Mouse (Mus musculus): ENCODE results near the gene Mrps7. TPM values are rescaled to one million over a fixed set of nuclear protein-coding genes. Genes with fewer than 3 reads are reported as not detected.

The Mrps7 gene
- polyA plus RNA-seq, 1 experiment from 2014 or later = 90.4 TPM

DNA sequence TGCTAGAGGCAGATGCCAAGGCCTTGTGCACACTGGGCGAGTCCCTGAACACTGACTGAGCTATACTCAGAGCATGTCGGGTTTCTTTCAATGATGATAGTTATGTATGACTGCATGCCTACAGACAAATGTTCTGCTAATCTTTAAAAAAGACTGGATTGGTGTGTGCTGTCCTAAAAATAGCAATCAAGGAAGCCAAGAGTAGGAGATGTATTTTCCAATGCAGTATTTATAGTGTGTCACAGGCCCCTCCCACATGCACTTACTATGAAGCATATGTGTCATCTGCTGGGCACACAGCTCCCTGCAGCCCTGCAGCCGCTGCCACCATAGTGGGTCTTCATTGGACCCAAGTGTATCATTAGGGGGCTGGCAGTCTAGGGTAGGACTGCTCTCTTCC lies 49.5 kb downstream of the Mrps7 start:
- 0 out of 2 replicates have a peak overlapping the region, but pooled peaks have one; percentile 27 for H3K9ac ChIP-seq
- peaks cover 23% of the 10 kb centered on the region for H3K36me3 ChIP-seq
- peak; percentile 38; the same call in 1 of the 2 replicates for ATAC-seq (ENCODE audit: insufficient number of reproducible peaks, low FRiP score)

GRCm38 (mm10) chr11:115654128-115654527 lies 50.4 kb downstream of the Mrps7 start:
- H3K27me3 ChIP-seq (replicated peaks) = no peaks in the 10 kb centered on the region
- no peak overlapping the region for H3K4me2 ChIP-seq
- no peak for ATAC-seq (ENCODE audit: insufficient number of reproducible peaks, low FRiP score)
- H3K4me1 ChIP-seq (replicated peaks) = peaks cover 38% of the 10 kb centered on the region
- H3K9me3 ChIP-seq (replicated peaks) = no peaks in the 10 kb centered on the region
- H3K36me3 ChIP-seq = peaks cover 15% of the 10 kb centered on the region
- H3K27ac ChIP-seq (ENCODE audit: poor library complexity, severe bottlenecking) = no peak overlapping the region
- peak overlapping the region; percentile 21; the same call in 1 of the 2 replicates for H3K9ac ChIP-seq
- no peak overlapping the region for H3K4me3 ChIP-seq
- WGBS = 48% methylated on average over 2 of the region's 2 CpGs

More for the DNA sequence above, 49.5 kb downstream of the Mrps7 start:
- H3K27ac ChIP-seq (ENCODE audit: poor library complexity, severe bottlenecking) = peak overlapping the region; percentile 80
- peak overlapping the region; percentile 27 for H3K4me2 ChIP-seq
- H3K4me1 ChIP-seq (replicated peaks) = peaks cover 35% of the 10 kb centered on the region
- 55% methylated on average over 3 of the region's 3 CpGs for WGBS
- H3K27me3 ChIP-seq (replicated peaks) = no peaks in the 10 kb centered on the region
- no peak overlapping the region for H3K4me3 ChIP-seq
- H3K9me3 ChIP-seq (replicated peaks) = no peaks in the 10 kb centered on the region

Other genes with a start within 250 kb of the Mrps7 start
- gene Hid1, start 236.2 kb upstream of the Mrps7 start, polyA plus RNA-seq (2016; fragmentation: Nextera tagmentation; extraction: Ambion mirVana) = 6.0 and 7.4 TPM in 2 replicates
- gene Cdr2l, start 222.0 kb upstream of the Mrps7 start, polyA plus RNA-seq (2016; fragmentation: Nextera tagmentation; extraction: Ambion mirVana) = 9.0 and 9.5 TPM in 2 replicates
- 156 and 162 TPM in 2 replicates for gene Mrpl58, start 200.2 kb upstream of the Mrps7 start, polyA plus RNA-seq (2016; fragmentation: Nextera tagmentation; extraction: Ambion mirVana)
- 1,576 and 1,627 TPM in 2 replicates for gene Atp5h, start 184.0 kb upstream of the Mrps7 start, polyA plus RNA-seq (2016; fragmentation: Nextera tagmentation; extraction: Ambion mirVana)
- gene Kctd2, start 183.8 kb upstream of the Mrps7 start, polyA plus RNA-seq (2016; fragmentation: Nextera tagmentation; extraction: Ambion mirVana) = 16.0 and 17.5 TPM in 2 replicates
- gene Trim80, start 163.4 kb upstream of the Mrps7 start, polyA plus RNA-seq (2016; fragmentation: Nextera tagmentation; extraction: Ambion mirVana) = 0.19 and 0.35 TPM in 2 replicates
- gene Slc16a5, start 141.5 kb upstream of the Mrps7 start, polyA plus RNA-seq (2016; fragmentation: Nextera tagmentation; extraction: Ambion mirVana) = 0.17 TPM in 1 of 2 replicates, not detected in the other
- gene Armc7, start 128.3 kb upstream of the Mrps7 start, polyA plus RNA-seq (2016; fragmentation: Nextera tagmentation; extraction: Ambion mirVana) = 5.8 and 6.4 TPM in 2 replicates
- gene Nt5c, start 112.1 kb upstream of the Mrps7 start, polyA plus RNA-seq (2016; fragmentation: Nextera tagmentation; extraction: Ambion mirVana) = 56.2 and 58.2 TPM in 2 replicates
- gene Jpt1, start 89.5 kb upstream of the Mrps7 start, polyA plus RNA-seq (2016; fragmentation: Nextera tagmentation; extraction: Ambion mirVana) = 413 and 440 TPM in 2 replicates
- 673 and 675 TPM in 2 replicates for gene Sumo2, start 67.6 kb upstream of the Mrps7 start, polyA plus RNA-seq (2016; fragmentation: Nextera tagmentation; extraction: Ambion mirVana)
- gene Nup85, start 39.5 kb upstream of the Mrps7 start, polyA plus RNA-seq (2016; fragmentation: Nextera tagmentation; extraction: Ambion mirVana) = 117 and 132 TPM in 2 replicates
- gene Gga3, start 126 bp downstream of the Mrps7 start, polyA plus RNA-seq (2016; fragmentation: Nextera tagmentation; extraction: Ambion mirVana) = 19.2 and 21.9 TPM in 2 replicates
- 20.9 and 22.0 TPM in 2 replicates for gene Mif4gd, start 9.0 kb downstream of the Mrps7 start, polyA plus RNA-seq (2016; fragmentation: Nextera tagmentation; extraction: Ambion mirVana)
- gene Slc25a19, start 24.4 kb downstream of the Mrps7 start, polyA plus RNA-seq (2016; fragmentation: Nextera tagmentation; extraction: Ambion mirVana) = 39.9 and 42.1 TPM in 2 replicates
- 95.9 and 113 TPM in 2 replicates for gene Grb2, start 104.7 kb downstream of the Mrps7 start, polyA plus RNA-seq (2016; fragmentation: Nextera tagmentation; extraction: Ambion mirVana)
- gene Tmem94, start 161.5 kb downstream of the Mrps7 start, polyA plus RNA-seq (2016; fragmentation: Nextera tagmentation; extraction: Ambion mirVana) = 52.4 and 52.5 TPM in 2 replicates
- gene Caskin2, start 209.7 kb downstream of the Mrps7 start, polyA plus RNA-seq (2016; fragmentation: Nextera tagmentation; extraction: Ambion mirVana) = 23.5 and 25.3 TPM in 2 replicates
- 23.0 and 29.2 TPM in 2 replicates for gene Tsen54, start 210.8 kb downstream of the Mrps7 start, polyA plus RNA-seq (2016; fragmentation: Nextera tagmentation; extraction: Ambion mirVana)
- 22.5 and 25.8 TPM in 2 replicates for gene Llgl2, start 220.1 kb downstream of the Mrps7 start, polyA plus RNA-seq (2016; fragmentation: Nextera tagmentation; extraction: Ambion mirVana)

Data from heart, embryonic 12.5 days (tissue).